Comparison of ENCODE assay signal across 20 mouse cellular contexts in the genomic region with DNA sequence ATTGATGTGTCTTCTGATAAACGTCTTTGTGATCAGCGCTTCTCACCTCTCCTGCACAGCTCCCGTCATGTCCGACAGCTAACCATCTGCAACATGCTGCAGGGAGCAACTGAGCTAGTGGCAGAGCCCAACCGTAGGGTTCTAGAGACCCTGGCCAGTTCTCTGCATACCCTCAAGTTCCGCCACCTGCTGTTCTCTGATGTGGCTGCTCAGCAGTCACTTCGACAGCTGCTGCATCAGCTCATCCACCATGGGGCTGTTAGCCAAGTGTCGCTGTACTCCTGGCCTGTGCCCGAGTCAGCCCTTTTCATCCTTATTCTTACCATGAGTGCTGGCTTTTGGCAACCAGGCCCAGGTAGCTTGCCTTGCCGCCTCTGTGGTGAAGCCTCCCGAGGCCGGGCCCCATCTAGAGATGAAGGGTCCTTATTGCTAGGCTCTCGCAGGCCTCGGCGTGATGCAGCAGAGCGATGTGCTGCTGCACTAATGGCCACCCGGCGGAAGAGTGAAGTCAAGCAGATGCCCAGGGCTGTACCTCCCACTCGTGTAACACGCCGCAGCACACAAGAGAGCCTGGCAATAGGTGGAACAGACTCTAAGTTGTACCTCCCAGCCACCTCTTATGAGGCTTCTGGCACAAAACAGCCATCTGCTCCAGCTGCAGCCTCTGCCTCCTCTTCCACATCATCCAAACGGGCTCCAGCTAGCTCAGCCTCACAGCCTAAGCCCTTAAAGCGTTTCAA. TPM values are rescaled to one million over a fixed set of nuclear protein-coding genes. Genes with fewer than 3 reads are reported as not detected.
DNase-seq lines count a peak whose midpoint lies in the region; ATAC-seq and TF ChIP-seq lines count a peak whose summit lies in the region.
"Had no signal": no experiment of that assay in that cellular context is flagged by ENCODE, and none has a peak within 500 bp of the region (broad histone marks: within the 10 kb centered on the region; RNA-seq: fewer than 3 reads in every experiment).

No protein-coding gene starts in this region.

- H3K4me2 ChIP-seq in liver, embryonic 11.5 days = no peak overlapping the region
- no peak overlapping the region for H3K4me2 ChIP-seq in liver, postnatal 0 days (ENCODE audit: low read depth, low read length)
- no peak overlapping the region for H3K4me2 ChIP-seq in forebrain, embryonic 13.5 days
- H3K4me2 ChIP-seq: midbrain, embryonic 11.5 days had no signal

- peak; percentile 35; the same call in 1 of the 2 replicates for ATAC-seq in liver, embryonic 11.5 days (replicated peaks; ENCODE audit: low FRiP score)
- no peak for ATAC-seq in liver, postnatal 0 days
- no peak for ATAC-seq in megakaryocyte, adult 5-6 weeks (ENCODE audit: poor library complexity, severe bottlenecking)
- ATAC-seq in forebrain, embryonic 13.5 days = no peak
- ATAC-seq: activated CD4-positive, CD25-positive, alpha-beta regulatory T cell, adult 4 months; forebrain, postnatal 0 days; hindbrain, embryonic 16.5 days had no signal

- no peaks in the 10 kb centered on the region for H3K9me3 ChIP-seq in liver, embryonic 11.5 days (ENCODE audit: control insufficient read depth, low read length)
- H3K9me3 ChIP-seq in liver, postnatal 0 days (ENCODE audit: low read length) = no peaks in the 10 kb centered on the region
- H3K9me3 ChIP-seq in forebrain, embryonic 13.5 days (replicated peaks) = no peaks in the 10 kb centered on the region

- H3K27ac ChIP-seq in gastrocnemius, adult 2 months = no peak overlapping the region
- H3K27ac ChIP-seq in liver, embryonic 11.5 days (ENCODE audit: low read depth, low read length) = no peak overlapping the region
- H3K27ac ChIP-seq in liver, postnatal 0 days (ENCODE audit: low read depth) = no peak overlapping the region
- no peak overlapping the region for H3K27ac ChIP-seq in forebrain, embryonic 13.5 days

- H3K27me3 ChIP-seq in liver, embryonic 11.5 days (replicated peaks; ENCODE audit: control insufficient read depth, insufficient read depth, low read length) = no peaks in the 10 kb centered on the region
- no peaks in the 10 kb centered on the region for H3K27me3 ChIP-seq in liver, postnatal 0 days (ENCODE audit: insufficient read depth, low read length)
- H3K27me3 ChIP-seq in forebrain, embryonic 13.5 days = no peaks in the 10 kb centered on the region

- DNase-seq in gastrocnemius, adult 2 months = peak; percentile 51
- no peak for DNase-seq in gastrocnemius, postnatal 36 days
- DNase-seq in liver, embryonic 11.5 days (ENCODE audit: low spot score) = no peak
- DNase-seq in liver, postnatal 0 days = no peak
- peak; percentile 57 for DNase-seq in R1 (ENCODE audit: low read depth, low spot score)
- DNase-seq in telencephalon, adult 2 months (ENCODE audit: low read depth, low spot score) = peak; percentile 19
- DNase-seq: adrenal gland, postnatal 36 days; forebrain, postnatal 0 days; heart, adult 18-20 months; heart, postnatal 14 days; kidney, adult 18-20 months; kidney, postnatal 14 days; lung, adult 18-20 months; lung, postnatal 36 days; right cerebral cortex, postnatal 14 days had no signal

- no peak overlapping the region for H3K9ac ChIP-seq in liver, embryonic 11.5 days (ENCODE audit: low read depth, low read length)
- no peak overlapping the region for H3K9ac ChIP-seq in liver, postnatal 0 days (replicated peaks)
- H3K9ac ChIP-seq in forebrain, embryonic 13.5 days = no peak overlapping the region
- H3K9ac ChIP-seq: forebrain, postnatal 0 days had no signal

- H3K4me3 ChIP-seq in gastrocnemius, adult 2 months = no peak overlapping the region
- H3K4me3 ChIP-seq in liver, embryonic 11.5 days (ENCODE audit: low read depth, low read length) = no peak overlapping the region
- no peak overlapping the region for H3K4me3 ChIP-seq in liver, postnatal 0 days (ENCODE audit: low read depth, low read length)
- H3K4me3 ChIP-seq in forebrain, embryonic 13.5 days = no peak overlapping the region

- 90% methylated on average over 23 of the region's 23 CpGs for WGBS in liver, embryonic 11.5 days
- WGBS in liver, postnatal 0 days (ENCODE audit: insufficient replicate concordance) = 88% methylated on average over 23 of the region's 23 CpGs
- 92% methylated on average over 23 of the region's 23 CpGs for WGBS in forebrain, embryonic 13.5 days

- no peak for TF ChIP-seq EP300 in liver, postnatal 0 days (IDR thresholded peaks at IDR 0.05; ENCODE audit: low read depth)

- H3K4me1 ChIP-seq in liver, embryonic 11.5 days (replicated peaks; ENCODE audit: control insufficient read depth, insufficient read depth, low read length) = no peaks in the 10 kb centered on the region
- no peaks in the 10 kb centered on the region for H3K4me1 ChIP-seq in liver, postnatal 0 days (ENCODE audit: insufficient read depth)
- no peaks in the 10 kb centered on the region for H3K4me1 ChIP-seq in forebrain, embryonic 13.5 days

- H3K36me3 ChIP-seq in liver, embryonic 11.5 days (ENCODE audit: control insufficient read depth, insufficient read depth, low read length) = peaks cover 30% of the 10 kb centered on the region
- peaks cover 51% of the 10 kb centered on the region for H3K36me3 ChIP-seq in liver, postnatal 0 days (replicated peaks; ENCODE audit: insufficient read depth, low read length)
- H3K36me3 ChIP-seq in forebrain, embryonic 13.5 days (ENCODE audit: poor library complexity, severe bottlenecking) = peaks cover 88% of the 10 kb centered on the region

- intact Hi-C loops in gastrocnemius, adult 2 months (cut with DNase I) = no loop called here
- intact Hi-C loops in gastrocnemius, postnatal 36 days (cut with DNase I) = no loop called here

- no peak for TF ChIP-seq CTCF in gastrocnemius, adult 2 months (IDR thresholded peaks at IDR 0.05)
- TF ChIP-seq CTCF in liver, postnatal 0 days (IDR thresholded peaks at IDR 0.05; ENCODE audit: low read depth) = no peak

RNA-seq across cellular contexts. Expression of gene Lrrc41, which starts 13.6 kb away (rescaled TPM):
- 10 to 100 TPM; 21.2 to 22.1 TPM for total RNA-seq in gastrocnemius, adult 2 months (2021)
- total RNA-seq in gastrocnemius, postnatal 36 days (2021) = 10 to 100 TPM; 17.3 to 19.3 TPM
- 67.6 and 70.8 TPM in 2 replicates for polyA plus RNA-seq in liver, embryonic 11.5 days (2014; fragmentation: Nextera tagmentation; extraction: Ambion mirVana)
- 22.9 and 23.3 TPM in 2 replicates for polyA plus RNA-seq in liver, postnatal 0 days (2015; fragmentation: Nextera tagmentation; extraction: Ambion mirVana)
- total RNA-seq in megakaryocyte, adult 5-6 weeks (2015) = 14.3 and 15.1 TPM in 2 replicates
- 9.9 and 16.3 TPM in 2 replicates for total RNA-seq in megakaryocyte, adult 5-6 weeks (2017)
- 54.3 and 59.7 TPM in 2 replicates for polyA plus RNA-seq in forebrain, embryonic 13.5 days (2015; fragmentation: Nextera tagmentation; extraction: Ambion mirVana)

RNA-seq across cellular contexts. Expression of gene Uqcrh, which starts 13.8 kb away (rescaled TPM):
- total RNA-seq in gastrocnemius, adult 2 months (2021) = 100 to 1,000 TPM; 765 to 991 TPM
- 100 to 1,000 TPM; 843 to 875 TPM for total RNA-seq in gastrocnemius, postnatal 36 days (2021)
- 483 and 529 TPM in 2 replicates for polyA plus RNA-seq in liver, embryonic 11.5 days (2014; fragmentation: Nextera tagmentation; extraction: Ambion mirVana)
- polyA plus RNA-seq in liver, postnatal 0 days (2015; fragmentation: Nextera tagmentation; extraction: Ambion mirVana) = 563 and 605 TPM in 2 replicates
- 465 and 482 TPM in 2 replicates for total RNA-seq in megakaryocyte, adult 5-6 weeks (2015)
- 334 and 347 TPM in 2 replicates for total RNA-seq in megakaryocyte, adult 5-6 weeks (2017)
- 477 and 508 TPM in 2 replicates for polyA plus RNA-seq in forebrain, embryonic 13.5 days (2015; fragmentation: Nextera tagmentation; extraction: Ambion mirVana)

RNA-seq across cellular contexts. Expression of gene Rad54l, which starts 34.8 kb away (rescaled TPM):
- under 1 TPM; 0.23 to 0.36 TPM for total RNA-seq in gastrocnemius, adult 2 months (2021)
- total RNA-seq in gastrocnemius, postnatal 36 days (2021) = under 1 TPM; 0.77 to 0.99 TPM
- 59.4 and 61.7 TPM in 2 replicates for polyA plus RNA-seq in liver, embryonic 11.5 days (2014; fragmentation: Nextera tagmentation; extraction: Ambion mirVana)
- 7.3 and 10.3 TPM in 2 replicates for polyA plus RNA-seq in liver, postnatal 0 days (2015; fragmentation: Nextera tagmentation; extraction: Ambion mirVana)
- 16.6 and 18.7 TPM in 2 replicates for total RNA-seq in megakaryocyte, adult 5-6 weeks (2015)
- total RNA-seq in megakaryocyte, adult 5-6 weeks (2017) = 15.4 and 19.1 TPM in 2 replicates
- 45.8 and 48.7 TPM in 2 replicates for polyA plus RNA-seq in forebrain, embryonic 13.5 days (2015; fragmentation: Nextera tagmentation; extraction: Ambion mirVana)

RNA-seq across cellular contexts. Expression of gene Pomgnt1, which starts 35.0 kb away (rescaled TPM):
- 10 to 100 TPM; 47.9 to 50.7 TPM for total RNA-seq in gastrocnemius, adult 2 months (2021)
- 10 to 100 TPM; 41.2 to 49.5 TPM for total RNA-seq in gastrocnemius, postnatal 36 days (2021)
- polyA plus RNA-seq in liver, embryonic 11.5 days (2014; fragmentation: Nextera tagmentation; extraction: Ambion mirVana) = 32.8 and 37.7 TPM in 2 replicates
- polyA plus RNA-seq in liver, postnatal 0 days (2015; fragmentation: Nextera tagmentation; extraction: Ambion mirVana) = 8.8 and 9.2 TPM in 2 replicates
- 3.3 and 6.7 TPM in 2 replicates for total RNA-seq in megakaryocyte, adult 5-6 weeks (2015)
- total RNA-seq in megakaryocyte, adult 5-6 weeks (2017) = 7.3 and 9.3 TPM in 2 replicates
- polyA plus RNA-seq in forebrain, embryonic 13.5 days (2015; fragmentation: Nextera tagmentation; extraction: Ambion mirVana) = 52.8 and 54.2 TPM in 2 replicates

RNA-seq across cellular contexts. Expression of gene Nsun4, which starts 35.0 kb away (rescaled TPM):
- 10 to 100 TPM; 12.3 to 16.9 TPM for total RNA-seq in gastrocnemius, adult 2 months (2021)
- 10 to 100 TPM; 12.5 to 14.5 TPM for total RNA-seq in gastrocnemius, postnatal 36 days (2021)
- 17.8 and 19.5 TPM in 2 replicates for polyA plus RNA-seq in liver, embryonic 11.5 days (2014; fragmentation: Nextera tagmentation; extraction: Ambion mirVana)
- polyA plus RNA-seq in liver, postnatal 0 days (2015; fragmentation: Nextera tagmentation; extraction: Ambion mirVana) = 8.4 and 8.7 TPM in 2 replicates
- 9.6 and 10.4 TPM in 2 replicates for total RNA-seq in megakaryocyte, adult 5-6 weeks (2015)
- 7.9 and 14.0 TPM in 2 replicates for total RNA-seq in megakaryocyte, adult 5-6 weeks (2017)
- 13.7 and 15.6 TPM in 2 replicates for polyA plus RNA-seq in forebrain, embryonic 13.5 days (2015; fragmentation: Nextera tagmentation; extraction: Ambion mirVana)

Comparison
In these comparisons a context has a peak if more than half of its experiments do, and no peak if none do; other contexts are left out.
1. DNase-seq: peak in gastrocnemius, adult 2 months (single experiment), R1 (single experiment) and telencephalon, adult 2 months (single experiment); none in gastrocnemius, postnatal 36 days (0 of 2), liver, embryonic 11.5 days (single experiment) and liver, postnatal 0 days (single experiment).
2. RNA of gene Rad54l, which starts 34.8 kb away (total RNA-seq): 15.4 to 19.1 TPM in megakaryocyte, adult 5-6 weeks; 0.77 to 0.99 TPM in gastrocnemius, postnatal 36 days and 0.23 to 0.36 TPM in gastrocnemius, adult 2 months; every median in the first group is over 4 times any median in the second.